Mouse (Mus musculus) limb, embryonic 10.5 days (tissue): ENCODE data around the gene Lrp11. TPM values are rescaled to one million over a fixed set of nuclear protein-coding genes. Genes with fewer than 3 reads are reported as not detected.
A peak's percentile ranks its signal among the peaks of the same experiment; 100 is the strongest.

Experiments
- DNase-seq: peaks from one replicate; pipeline ENCODE4 v3.0.0-alpha.2; 2017; ENCODE audit warnings: low spot score
- H3K27ac ChIP-seq: fragments of 300-500 bp; sonication (generic); 2 replicates; pipeline ENCODE4 v1.5.1; 2016; ENCODE audit warnings: mild to moderate bottlenecking
- H3K27me3 ChIP-seq: fragments of 300-500 bp; sonication (generic); 2 replicates; pipeline ENCODE4 v1.6.1; 2016; ENCODE audit warnings: low read depth, mild to moderate bottlenecking; ENCODE audit not compliant: poor library complexity, severe bottlenecking
- H3K36me3 ChIP-seq: fragments of 300-500 bp; sonication (generic); 2 replicates; pipeline ENCODE4 v1.6.1; 2016; ENCODE audit warnings: mild to moderate bottlenecking, moderate library complexity
- H3K4me1 ChIP-seq: fragments of 300-500 bp; sonication (generic); 2 replicates; pipeline ENCODE4 v1.6.1; 2016
- H3K4me3 ChIP-seq: fragments of 300-500 bp; sonication (generic); 2 replicates; pipeline ENCODE4 v1.5.1; 2016; ENCODE audit warnings: mild to moderate bottlenecking, moderate library complexity
- H3K9me3 ChIP-seq: fragments of 300-500 bp; sonication (generic); replicated peaks from 2 replicates; pipeline ENCODE4 v1.6.1; 2016; ENCODE audit warnings: mild to moderate bottlenecking
- WGBS: fragments of 180-500 bp; shearing (Covaris S2); methylation state at CpG from one replicate; pipeline ENCODE4 v1.1.7; 2016; 5-methylcytosine and 5-hydroxymethylcytosine counted together
- polyA plus RNA-seq: library from polyadenylated mRNA; unstranded; fragments of >200 nt; fragmentation: Nextera tagmentation; extraction: Ambion mirVana; gene quantifications from 2 replicates; pipeline ENCODE4 v1.2.1, GENCODE M21; 2016

Gene Lrp11
- polyA plus RNA-seq, 1 experiment from 2014 or later, result 1.4 TPM

DNA sequence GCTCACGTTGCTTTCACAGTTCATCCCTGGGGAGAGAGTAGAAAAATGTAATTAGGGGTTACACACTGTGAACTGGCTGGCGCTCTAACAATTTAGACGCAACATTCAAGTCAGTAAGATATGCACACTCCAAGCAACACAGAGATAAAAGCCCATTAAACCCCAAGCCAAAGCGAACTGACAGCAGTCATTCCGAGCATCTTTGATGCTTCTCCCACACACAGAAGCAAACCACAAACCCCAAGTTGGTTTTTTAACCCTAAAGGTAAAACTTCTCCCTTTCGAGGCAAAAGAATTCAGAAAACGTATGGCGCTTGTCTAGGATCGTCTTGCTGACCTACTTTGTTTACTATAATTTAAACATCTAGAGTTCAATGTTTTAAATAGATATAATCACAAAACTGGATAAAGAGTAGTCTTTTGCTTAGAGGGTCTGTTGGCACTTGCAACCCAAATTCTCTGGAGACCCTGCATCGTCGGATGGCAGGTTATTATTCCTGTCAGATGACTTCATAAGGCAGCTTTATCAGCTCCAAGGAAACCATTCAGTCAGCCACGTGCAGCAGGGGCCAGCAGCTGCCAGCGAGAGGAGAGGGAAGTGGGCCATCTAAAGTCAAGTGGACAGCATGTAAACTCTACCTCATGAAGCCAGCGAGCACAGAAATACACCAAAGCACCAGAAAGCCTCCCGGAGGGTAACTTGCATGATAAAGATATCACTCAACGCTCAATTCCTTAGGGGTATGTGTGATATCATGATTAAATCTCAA is 41.5 kb downstream of the Lrp11 start:
- Histone ChIP-seq H3K27ac (no peak overlapping the region), H3K27me3 (no peaks in the 10 kb centered on the region), H3K4me1 (no peaks in the 10 kb centered on the region), H3K4me3 (no peak overlapping the region), H3K9me3 (no peaks in the 10 kb centered on the region), H3K36me3 (peaks cover 30% of the 10 kb centered on the region)
- no peak for DNase-seq
- 89% methylated on average over 16 of the region's 16 CpGs for WGBS

DNA sequence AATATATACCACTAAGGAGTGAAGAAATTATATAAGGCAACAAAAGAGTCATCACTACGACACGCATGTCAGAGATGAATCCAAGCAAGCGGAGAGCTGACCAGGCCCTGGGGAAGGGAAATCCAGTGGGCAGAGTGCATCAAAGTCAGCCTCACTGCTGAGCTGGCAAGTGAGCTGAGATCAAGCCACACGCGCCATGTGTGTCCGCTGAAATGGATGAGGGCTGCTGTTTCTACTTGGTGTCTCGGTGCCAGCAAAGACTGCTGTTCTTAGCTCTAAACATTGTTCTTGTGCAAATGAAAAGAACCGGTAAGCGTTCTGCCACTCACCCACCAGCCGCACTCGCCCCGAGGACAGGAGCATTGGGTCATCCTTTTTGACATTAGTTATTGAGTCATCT is 50.8 kb downstream of the Lrp11 start:
- Histone ChIP-seq H3K27ac (no peak overlapping the region), H3K4me3 (no peak overlapping the region), H3K36me3 (peaks cover 83% of the 10 kb centered on the region), H3K4me1 (no peaks in the 10 kb centered on the region), H3K27me3 (no peaks in the 10 kb centered on the region), H3K9me3 (no peaks in the 10 kb centered on the region)
- 97% methylated on average over 12 of the region's 12 CpGs for WGBS
- DNase-seq, result no peak

DNA sequence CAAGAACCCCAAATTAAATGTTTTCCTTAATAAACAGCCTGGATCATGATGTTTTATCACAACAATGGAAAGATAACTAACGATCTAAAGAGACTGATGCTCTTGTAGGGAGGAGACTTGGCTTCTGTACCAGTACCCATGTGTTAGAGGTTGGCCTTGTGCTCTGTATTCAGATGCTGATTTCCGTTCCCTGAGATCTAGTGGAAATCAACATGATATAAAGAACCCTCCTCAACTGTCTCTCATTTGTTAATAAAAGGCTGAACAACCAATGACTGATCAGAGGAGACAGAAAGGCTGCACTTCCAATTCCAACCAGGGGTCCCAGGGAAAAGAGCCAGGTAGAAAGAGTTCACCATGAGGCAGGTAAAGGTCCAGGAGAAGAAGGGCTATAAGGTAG is 56.3 kb downstream of the Lrp11 start:
- H3K9me3 ChIP-seq, result no peaks in the 10 kb centered on the region
- no peaks in the 10 kb centered on the region for H3K27me3 ChIP-seq
- H3K4me1 ChIP-seq, result no peaks in the 10 kb centered on the region
- H3K4me3 ChIP-seq, result no peak overlapping the region
- 92% methylated on average over 2 of the region's 2 CpGs for WGBS
- no peak overlapping the region for H3K27ac ChIP-seq
- peaks cover 77% of the 10 kb centered on the region for H3K36me3 ChIP-seq
- no peak for DNase-seq

DNA sequence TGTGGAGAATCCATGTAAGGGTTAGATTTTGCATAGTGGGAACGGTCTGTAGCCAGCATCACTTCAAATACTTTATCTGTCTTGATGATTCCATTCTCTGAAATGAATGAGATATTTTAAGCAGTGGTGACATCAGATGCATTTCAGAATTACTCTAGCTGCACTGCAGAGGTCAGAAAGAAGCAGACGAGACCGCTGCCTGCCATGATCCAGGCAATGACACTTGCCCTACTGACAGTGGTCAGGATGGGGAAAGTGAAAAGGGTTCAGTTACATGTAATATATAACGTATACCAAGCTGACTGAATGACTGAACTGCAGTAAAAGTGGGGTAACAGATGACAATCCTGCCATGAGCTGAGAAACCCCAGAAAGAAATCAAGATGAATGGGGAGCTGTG is 59.5 kb downstream of the Lrp11 start:
- Histone ChIP-seq H3K27ac (no peak overlapping the region), H3K9me3 (no peaks in the 10 kb centered on the region), H3K36me3 (peaks cover 54% of the 10 kb centered on the region), H3K27me3 (no peaks in the 10 kb centered on the region), H3K4me3 (no peak overlapping the region), H3K4me1 (no peaks in the 10 kb centered on the region)
- 93% methylated on average over 4 of the region's 4 CpGs for whole genome bisulfite sequencing
- DNase-seq, result no peak

DNA sequence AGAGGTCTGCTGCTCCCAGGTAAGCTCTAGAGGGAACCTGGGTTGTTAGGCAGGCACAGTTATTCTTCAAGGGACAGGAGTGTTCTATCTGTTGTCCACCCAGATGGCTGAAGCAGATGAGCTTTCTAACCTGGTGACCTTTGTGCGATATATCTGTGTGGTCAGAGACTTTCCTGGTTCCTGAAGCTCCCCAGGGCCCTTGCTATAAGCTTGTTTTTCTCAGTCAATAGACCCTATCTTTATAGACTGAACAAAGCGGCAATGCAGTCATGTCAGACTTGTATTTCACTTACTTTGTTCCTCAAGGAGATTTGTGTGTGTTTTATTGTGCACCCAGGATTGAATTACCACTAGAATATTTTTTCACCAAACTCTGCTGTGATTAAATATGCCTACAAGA is 61.5 kb downstream of the Lrp11 start:
- no peaks in the 10 kb centered on the region for H3K4me1 ChIP-seq
- no peaks in the 10 kb centered on the region for H3K9me3 ChIP-seq
- no peak overlapping the region for H3K27ac ChIP-seq
- DNase-seq, result no peak
- H3K36me3 ChIP-seq, result peaks cover 34% of the 10 kb centered on the region
- 95% methylated on average over 2 of the region's 2 CpGs for WGBS
- H3K4me3 ChIP-seq, result no peak overlapping the region
- no peaks in the 10 kb centered on the region for H3K27me3 ChIP-seq

DNA sequence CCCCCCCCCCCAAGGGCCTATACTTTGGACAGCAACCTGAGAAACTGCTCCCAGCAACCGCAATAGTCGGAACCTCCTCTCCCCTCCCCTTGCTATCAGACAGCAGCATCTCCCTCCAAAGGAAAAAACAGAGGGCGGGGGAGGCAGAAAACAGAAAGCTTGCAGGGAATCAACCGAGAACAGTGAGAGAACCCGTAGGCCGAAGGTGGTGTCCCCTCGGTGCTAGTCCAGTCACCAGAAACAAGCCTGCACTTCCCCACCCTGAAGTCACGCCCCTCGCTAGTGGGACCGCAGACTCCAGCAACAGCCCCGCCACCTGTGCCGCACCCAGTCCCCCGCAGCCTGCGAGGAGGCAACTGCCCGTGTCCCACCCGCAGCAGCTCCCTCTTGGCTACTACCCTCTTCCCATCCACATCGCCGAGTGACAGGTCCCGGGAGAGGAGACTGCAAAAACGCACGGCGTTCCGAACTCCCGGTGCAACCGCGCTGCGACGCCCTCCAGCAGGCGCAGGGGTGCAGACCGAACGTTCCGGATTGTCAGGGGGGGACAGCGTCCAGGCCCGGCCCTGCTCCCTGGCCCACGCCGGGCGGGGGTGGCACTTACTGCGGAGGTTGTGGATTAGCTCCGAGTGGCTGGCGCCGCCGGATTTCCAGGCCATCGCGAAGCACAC is 73.0 kb downstream of the Lrp11 start:
- Histone ChIP-seq H3K27ac (peak overlapping the region; percentile 94), H3K4me1 (peaks cover 7% of the 10 kb centered on the region), H3K27me3 (no peaks in the 10 kb centered on the region), H3K4me3 (peak overlapping the region; percentile 93), H3K36me3 (no peaks in the 10 kb centered on the region), H3K9me3 (no peaks in the 10 kb centered on the region)
- DNase-seq, result no peak
- WGBS, result 0% methylated on average over 44 of the region's 44 CpGs

DNA sequence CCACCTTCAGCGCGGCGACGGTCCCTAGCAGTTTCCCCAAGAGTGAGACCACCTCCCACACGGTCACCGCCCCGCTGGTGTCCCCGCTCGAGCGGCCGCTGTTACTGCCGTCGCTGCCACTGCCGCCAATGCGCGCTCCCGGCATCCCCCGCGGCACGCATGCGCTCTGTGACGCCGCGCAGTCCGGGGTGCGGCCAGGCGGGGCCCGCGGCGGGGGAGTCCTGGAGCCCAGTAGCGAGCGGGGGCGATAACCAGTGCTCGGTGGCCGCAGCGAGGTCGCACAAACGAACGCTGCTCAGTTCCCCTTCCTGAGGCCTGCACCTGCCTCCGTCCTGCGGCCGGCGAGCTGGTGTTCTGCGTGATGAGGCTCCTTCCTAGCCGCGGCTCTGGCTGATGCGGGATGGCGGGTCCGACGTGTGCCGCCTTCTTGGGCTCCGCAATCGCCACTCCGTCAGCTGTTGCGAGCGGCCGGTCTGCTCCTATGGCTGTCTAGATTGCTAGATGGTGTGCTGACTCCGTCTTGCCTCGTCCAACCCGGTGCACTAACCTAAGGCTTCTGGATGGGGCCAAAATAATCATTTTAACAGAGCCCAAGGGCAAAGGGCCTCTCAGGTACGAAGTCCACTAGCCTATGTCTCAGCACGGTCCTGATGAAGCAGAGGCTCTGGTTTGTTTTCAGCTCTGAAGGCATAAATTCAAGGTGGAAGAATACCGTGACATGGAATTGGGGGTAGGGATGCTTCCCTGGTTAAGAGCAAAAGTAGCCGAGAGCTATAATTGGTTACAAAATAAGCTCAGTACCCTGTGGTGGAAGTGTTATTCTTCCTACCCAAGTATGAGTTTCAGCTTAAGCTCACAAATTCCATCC is 73.8 kb downstream of the Lrp11 start:
- WGBS, result under 1% methylated on average over 64 of the region's 64 CpGs
- H3K36me3 ChIP-seq, result no peaks in the 10 kb centered on the region
- no peaks in the 10 kb centered on the region for H3K27me3 ChIP-seq
- peak; percentile 92 for DNase-seq
- H3K4me3 ChIP-seq, result peak overlapping the region; percentile 93
- H3K4me1 ChIP-seq, result peaks cover 12% of the 10 kb centered on the region
- H3K9me3 ChIP-seq, result no peaks in the 10 kb centered on the region
- H3K27ac ChIP-seq, result peak overlapping the region; percentile 94

DNA sequence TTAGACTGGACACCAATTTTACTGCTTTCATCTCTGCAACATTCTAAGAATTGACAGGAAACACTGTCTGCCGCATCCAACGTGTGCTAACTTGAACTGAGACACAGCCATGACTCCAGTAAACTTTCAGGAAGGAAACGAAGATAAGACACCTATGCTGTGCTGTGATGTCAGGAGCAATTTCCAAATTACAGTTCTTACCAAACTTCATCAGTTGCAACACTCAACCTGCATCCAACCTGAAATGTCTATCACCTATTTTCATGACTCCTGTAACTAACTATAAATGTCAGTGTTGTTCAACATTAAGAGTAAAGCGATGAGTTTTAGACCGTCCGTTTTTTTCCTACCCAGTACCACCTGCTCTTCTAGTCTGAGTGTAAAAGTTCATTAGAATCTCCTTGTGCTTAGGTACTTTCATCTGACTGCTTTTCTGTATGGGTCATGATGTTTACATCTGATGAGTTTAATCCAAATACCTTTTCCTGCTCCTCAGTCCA is 74.5 kb downstream of the Lrp11 start:
- no peaks in the 10 kb centered on the region for H3K9me3 ChIP-seq
- peak overlapping the region; percentile 94; the same call in 1 of the 2 replicates for H3K27ac ChIP-seq
- DNase-seq, result no peak
- H3K4me3 ChIP-seq, result peak overlapping the region; percentile 93
- peaks cover 14% of the 10 kb centered on the region for H3K4me1 ChIP-seq
- no peaks in the 10 kb centered on the region for H3K27me3 ChIP-seq
- H3K36me3 ChIP-seq, result no peaks in the 10 kb centered on the region
- 69% methylated on average over 6 of the region's 6 CpGs for WGBS

DNA sequence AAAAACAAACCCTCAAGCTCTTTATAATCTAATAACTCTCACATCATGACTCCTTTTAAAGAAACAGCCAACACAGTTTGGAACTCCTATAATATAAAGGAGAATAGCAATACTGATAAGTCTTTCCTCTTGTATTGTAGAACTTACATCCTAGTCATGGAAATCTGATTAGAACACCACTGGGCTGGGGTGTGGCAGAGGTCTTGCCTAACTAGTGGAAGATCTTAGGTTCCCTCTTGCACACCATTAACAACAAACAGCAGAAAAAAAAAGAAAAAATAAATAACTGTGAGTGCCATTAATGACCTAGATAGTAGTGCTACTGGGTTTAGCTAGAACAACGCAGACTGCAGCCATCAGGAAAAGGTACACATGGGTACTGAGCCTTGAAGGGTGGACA is 75.3 kb downstream of the Lrp11 start:
- no peak overlapping the region for H3K27ac ChIP-seq
- H3K4me1 ChIP-seq, result peaks cover 14% of the 10 kb centered on the region
- H3K4me3 ChIP-seq, result no peak overlapping the region
- no peak for DNase-seq
- H3K9me3 ChIP-seq, result no peaks in the 10 kb centered on the region
- H3K36me3 ChIP-seq, result peaks cover 7% of the 10 kb centered on the region
- H3K27me3 ChIP-seq, result no peaks in the 10 kb centered on the region
- 100% methylated on average over 1 of the region's 1 CpGs for WGBS

DNA sequence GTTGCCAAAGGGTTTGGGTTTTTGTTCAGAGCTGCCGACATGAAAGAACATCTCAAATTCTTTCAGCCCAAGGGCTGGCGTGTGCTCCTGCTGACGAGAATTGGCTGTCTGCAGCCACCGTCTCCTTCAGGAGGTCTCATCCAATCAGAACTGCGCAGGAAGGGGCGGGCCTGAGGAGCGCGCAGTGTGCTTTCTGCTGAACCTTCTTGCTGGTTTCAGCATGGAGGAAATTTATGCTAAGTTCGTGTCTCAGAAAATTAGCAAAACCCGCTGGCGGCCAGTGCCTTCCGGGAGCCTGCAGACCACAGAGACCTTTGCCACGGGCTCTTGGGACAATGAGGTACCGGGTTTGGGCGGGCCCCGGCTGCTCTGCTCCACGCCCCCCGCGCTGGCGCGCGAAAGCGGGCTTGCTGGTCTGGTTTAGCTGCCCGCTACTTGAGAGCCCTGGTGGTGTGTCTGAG is 77.8 kb downstream of the Lrp11 start, which contains the start of gene Nup43:
Nup43 (plus strand) TSS at position 162 of the 461 bp plus-strand sequence.
- no peaks in the 10 kb centered on the region for H3K27me3 ChIP-seq
- peaks cover 14% of the 10 kb centered on the region for H3K4me1 ChIP-seq
- 0% methylated on average over 24 of the region's 24 CpGs for WGBS
- H3K36me3 ChIP-seq, result peaks cover 31% of the 10 kb centered on the region
- peak; percentile 92 for DNase-seq
- H3K9me3 ChIP-seq, result no peaks in the 10 kb centered on the region
- peak within 1 kb of the TSS; percentile 84 for H3K27ac ChIP-seq
- peak within 1 kb of the TSS; percentile 80 for H3K4me3 ChIP-seq

DNA sequence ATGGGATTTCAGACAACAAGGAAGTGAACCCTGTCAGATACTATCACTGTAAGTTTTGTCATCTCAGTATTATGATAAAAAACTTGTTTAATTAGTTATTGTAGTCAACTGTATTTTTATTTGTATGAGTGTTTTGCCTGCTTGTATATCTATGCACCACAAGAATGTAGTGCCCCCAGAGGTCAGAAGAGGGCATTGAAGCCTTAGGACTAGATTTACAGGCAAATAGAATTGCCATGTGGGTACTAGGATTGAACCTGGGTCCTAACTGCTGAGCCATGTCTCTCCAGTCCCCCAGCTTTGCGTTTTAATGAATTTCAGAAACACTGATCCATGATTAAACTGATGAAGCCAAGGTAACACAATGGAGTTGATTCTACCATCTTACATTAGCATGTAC is 84.1 kb downstream of the Lrp11 start:
- WGBS, result 69% methylated on average over 1 of the region's 1 CpGs
- Histone ChIP-seq H3K4me1 (no peaks in the 10 kb centered on the region), H3K27ac (no peak overlapping the region), H3K4me3 (no peak overlapping the region), H3K36me3 (peaks cover 90% of the 10 kb centered on the region), H3K27me3 (no peaks in the 10 kb centered on the region), H3K9me3 (no peaks in the 10 kb centered on the region)
- no peak for DNase-seq
